Mouse (Mus musculus) splenic B cell, adult 2 months (primary cell): ENCODE data around the gene Dpm3.

Source experiments
- DNase-seq: peaks from one replicate; pipeline ENCODE4 v3.0.0-alpha.2; 2011; ENCODE audit warnings: low read depth, low spot score
- H3K27me3 ChIP-seq: 2 replicates; pipeline ENCODE4 v1.6.1; 2012; ENCODE audit warnings: mild to moderate bottlenecking, low read length, moderate library complexity, mixed read lengths; ENCODE audit not compliant: control insufficient read depth, poor library complexity, insufficient read depth, severe bottlenecking
- H3K36me3 ChIP-seq: 2 replicates; pipeline ENCODE4 v1.6.1; 2012; ENCODE audit warnings: mild to moderate bottlenecking, low read length, moderate library complexity, mixed read lengths; ENCODE audit not compliant: control insufficient read depth, poor library complexity, insufficient read depth, severe bottlenecking

The Dpm3 gene

GRCm38 (mm10) chr3:89226900-89227299 is 32.3 kb upstream of the Dpm3 start, which contains the start of gene Mtx1:
Gene Mtx1 (minus strand): TSS chr3:89227088.
- DNase-seq, result no peak
- Histone ChIP-seq H3K36me3 (no peaks in the 10 kb centered on the region), H3K27me3 (no peaks in the 10 kb centered on the region)

- DNase-seq, result peak; percentile 67
- H3K36me3 ChIP-seq, result no peaks in the 10 kb centered on the region
- no peaks in the 10 kb centered on the region for H3K27me3 ChIP-seq
Measured at GRCm38 (mm10) chr3:89227307-89228179, 31.6 kb upstream of the Dpm3 start.

GRCm38 (mm10) chr3:89228180-89228549 is 31.0 kb upstream of the Dpm3 start:
- DNase-seq, result peak; percentile 91

DNA sequence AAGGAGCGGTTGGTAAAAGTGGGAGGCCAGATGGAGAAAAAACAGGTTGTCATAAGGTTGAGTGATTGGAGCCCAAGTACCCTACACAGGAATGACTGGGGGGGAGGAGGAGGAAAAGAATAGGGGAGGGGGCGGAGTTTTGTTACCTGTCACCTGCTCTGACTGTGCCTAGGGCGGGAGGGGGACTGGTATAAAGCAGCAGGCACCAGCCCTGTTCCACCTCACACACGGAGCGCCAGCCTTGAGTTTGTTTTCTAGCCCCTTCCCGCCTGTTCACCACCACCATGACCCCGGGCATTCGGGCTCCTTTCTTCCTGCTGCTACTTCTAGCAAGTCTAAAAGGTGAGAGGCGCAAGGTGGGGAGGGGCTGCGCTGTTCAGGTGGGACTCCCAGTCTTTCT is 30.3 kb upstream of the Dpm3 start, which contains the start of gene Muc1:
TSS of gene Muc1 (plus strand) at position 222 of the 400 bp plus-strand sequence.
- no peak for DNase-seq
- Histone ChIP-seq H3K27me3 (no peaks in the 10 kb centered on the region), H3K36me3 (no peaks in the 10 kb centered on the region)

More at GRCm38 (mm10) chr3:89228180-89228549, 31.0 kb upstream of the Dpm3 start:
- Histone ChIP-seq H3K36me3 (no peaks in the 10 kb centered on the region), H3K27me3 (no peaks in the 10 kb centered on the region)

GRCm38 (mm10) chr3:89229276-89229675 is 29.9 kb upstream of the Dpm3 start:
- DNase-seq, result no peak
- H3K36me3 ChIP-seq, result no peaks in the 10 kb centered on the region

GRCm38 (mm10) chr3:89230561-89230960 is 28.6 kb upstream of the Dpm3 start:
- no peak for DNase-seq
- Histone ChIP-seq H3K27me3 (no peaks in the 10 kb centered on the region), H3K36me3 (no peaks in the 10 kb centered on the region)

More at GRCm38 (mm10) chr3:89229276-89229675, 29.9 kb upstream of the Dpm3 start:
- H3K27me3 ChIP-seq, result no peaks in the 10 kb centered on the region

GRCm38 (mm10) chr3:89231345-89231744 is 27.8 kb upstream of the Dpm3 start:
- DNase-seq, result peak; percentile 65
- no peaks in the 10 kb centered on the region for H3K27me3 ChIP-seq
- no peaks in the 10 kb centered on the region; the same call in 1 of the 2 replicates for H3K36me3 ChIP-seq

DNA sequence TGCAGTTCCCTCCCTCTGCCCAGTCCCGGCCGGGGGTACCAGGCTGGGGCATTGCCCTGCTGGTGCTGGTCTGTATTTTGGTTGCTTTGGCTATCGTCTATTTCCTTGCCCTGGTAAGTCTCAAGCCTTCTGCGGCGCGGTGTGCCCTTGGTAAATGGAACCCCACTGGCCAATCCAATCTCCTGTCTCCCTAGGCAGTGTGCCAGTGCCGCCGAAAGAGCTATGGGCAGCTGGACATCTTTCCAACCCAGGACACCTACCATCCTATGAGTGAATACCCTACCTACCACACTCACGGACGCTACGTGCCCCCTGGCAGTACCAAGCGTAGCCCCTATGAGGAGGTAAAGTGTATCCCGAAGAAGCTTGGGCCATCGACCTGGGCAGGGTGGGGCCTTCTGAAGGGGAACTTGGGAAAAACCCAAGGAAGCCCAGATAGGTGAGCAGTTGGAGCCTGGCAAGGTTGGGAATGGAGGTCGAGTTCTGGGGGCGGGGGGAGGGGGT is 27.3 kb upstream of the Dpm3 start:
- DNase-seq, result no peak
- Histone ChIP-seq H3K27me3 (no peaks in the 10 kb centered on the region), H3K36me3 (no peaks in the 10 kb centered on the region; the same call in 1 of the 2 replicates)

DNA sequence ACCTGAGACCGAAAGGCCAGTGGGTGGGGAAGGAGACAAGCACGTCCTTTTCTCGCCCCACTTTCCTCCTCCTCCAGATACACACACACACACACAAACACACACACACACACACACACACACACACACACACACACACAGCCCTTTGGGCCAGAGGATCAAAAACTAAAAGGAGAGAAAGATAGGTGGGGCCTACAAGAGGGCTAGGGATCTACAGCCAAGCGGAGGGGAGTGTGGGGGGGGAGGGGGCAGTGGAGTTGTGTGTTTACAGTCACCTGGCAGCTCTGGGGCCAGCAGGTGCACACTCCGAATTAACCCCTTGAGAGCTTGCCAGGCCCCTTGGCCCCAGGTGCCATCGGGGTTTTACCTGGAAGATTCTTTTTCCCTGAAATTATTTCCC is 26.5 kb upstream of the Dpm3 start:
- H3K36me3 ChIP-seq, result no peaks in the 10 kb centered on the region; the same call in 1 of the 2 replicates
- H3K27me3 ChIP-seq, result no peaks in the 10 kb centered on the region
- DNase-seq, result no peak

- peak; percentile 70 for DNase-seq
- H3K36me3 ChIP-seq, result no peaks in the 10 kb centered on the region; the same call in 1 of the 2 replicates
Measured at GRCm38 (mm10) chr3:89233562-89234110, 25.5 kb upstream of the Dpm3 start.

GRCm38 (mm10) chr3:89236516-89236915 is 22.6 kb upstream of the Dpm3 start:
- no peak for DNase-seq
- Histone ChIP-seq H3K36me3 (no peaks in the 10 kb centered on the region; the same call in 1 of the 2 replicates), H3K27me3 (no peaks in the 10 kb centered on the region)

More at GRCm38 (mm10) chr3:89233562-89234110, 25.5 kb upstream of the Dpm3 start:
- no peaks in the 10 kb centered on the region for H3K27me3 ChIP-seq

GRCm38 (mm10) chr3:89237682-89238081 is 21.5 kb upstream of the Dpm3 start:
- Histone ChIP-seq H3K27me3 (no peaks in the 10 kb centered on the region), H3K36me3 (no peaks in the 10 kb centered on the region; the same call in 1 of the 2 replicates)
- DNase-seq, result no peak

DNA sequence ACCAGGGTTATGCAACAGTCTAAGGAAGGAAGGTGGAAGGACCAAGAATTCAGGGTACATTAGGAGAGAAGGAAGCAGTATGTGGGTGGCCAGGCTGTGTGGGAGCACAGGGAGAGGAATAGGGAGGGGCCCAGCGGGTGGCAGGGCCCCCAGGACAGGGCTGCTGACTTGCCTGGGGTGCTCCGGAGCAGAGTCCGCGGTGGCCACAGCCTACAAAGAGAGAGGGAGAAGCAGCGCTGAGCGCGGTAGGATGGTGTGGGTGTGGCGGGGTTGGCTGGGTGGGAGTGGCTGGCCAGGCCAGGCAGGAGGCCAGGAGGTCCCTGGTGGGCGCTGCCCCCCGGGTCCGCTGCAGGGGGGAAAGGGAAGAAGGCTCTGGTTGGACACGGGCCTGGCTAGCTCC is 20.7 kb upstream of the Dpm3 start:
- Histone ChIP-seq H3K36me3 (no peaks in the 10 kb centered on the region; the same call in 1 of the 2 replicates), H3K27me3 (no peaks in the 10 kb centered on the region)
- DNase-seq, result no peak

DNA sequence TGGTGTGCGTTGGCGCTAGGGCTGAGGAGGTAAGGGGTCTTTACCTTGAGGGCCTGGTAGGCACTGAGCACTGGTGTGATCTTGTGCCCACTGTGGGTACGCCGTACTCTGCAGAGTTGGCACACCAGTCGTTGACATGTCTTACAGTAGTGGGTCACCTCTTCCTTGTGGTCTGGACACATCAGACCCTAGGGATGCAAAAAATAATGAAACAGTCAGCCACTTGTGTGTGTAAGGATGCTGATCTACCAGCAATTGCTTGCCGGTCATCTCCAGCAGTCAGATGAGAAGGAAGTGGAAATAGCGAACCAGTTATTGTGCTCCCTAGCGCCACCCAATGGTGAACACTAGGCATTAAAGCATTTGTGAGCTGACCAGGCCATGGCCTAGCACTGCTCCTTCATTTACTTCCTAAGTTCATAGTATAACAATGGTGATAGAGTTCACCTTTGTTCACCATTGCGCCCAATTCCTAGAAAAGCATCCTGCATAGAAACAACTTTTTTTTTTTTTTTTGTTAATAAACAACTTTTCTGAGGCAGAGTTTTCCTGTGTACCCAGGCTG is 16.7 kb upstream of the Dpm3 start:
- Histone ChIP-seq H3K36me3 (no peaks in the 10 kb centered on the region), H3K27me3 (no peaks in the 10 kb centered on the region)
- peak; percentile 90 for DNase-seq

DNA sequence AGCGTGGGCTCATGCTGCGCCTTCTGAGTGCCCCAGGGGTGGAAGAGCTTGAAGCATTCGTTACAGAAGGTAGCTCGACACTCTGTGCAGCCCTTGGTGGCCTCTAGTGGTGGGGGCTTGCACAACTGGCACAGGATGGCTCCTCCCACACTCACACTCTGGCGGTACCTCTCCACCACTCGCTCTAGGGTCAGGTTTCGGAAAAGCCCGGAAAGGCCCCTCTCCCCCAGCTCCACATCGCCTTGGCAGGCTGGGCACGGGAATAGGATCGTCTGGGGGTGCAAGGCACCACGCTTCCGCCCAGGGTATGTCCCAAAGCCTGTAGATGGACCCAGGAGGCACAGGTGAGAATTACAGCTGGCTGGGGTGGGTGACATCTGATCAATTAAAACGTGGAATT is 15.5 kb upstream of the Dpm3 start:
- no peaks in the 10 kb centered on the region for H3K27me3 ChIP-seq
- H3K36me3 ChIP-seq, result no peaks in the 10 kb centered on the region
- peak; percentile 83 for DNase-seq
